18 mouse cellular contexts compared by ENCODE assay signal in genomic region chr13:41519792-41520191, GRCm38 (mm10).
"Had no signal": no experiment of that assay in that cellular context is flagged by ENCODE, and none has a peak within 500 bp of the region (broad histone marks: within the 10 kb centered on the region; RNA-seq: fewer than 3 reads in every experiment).

No protein-coding gene starts in this region.

- H3K36me3 ChIP-seq: liver, embryonic 12.5 days; lung, embryonic 15.5 days; midbrain, embryonic 10.5 days; midbrain, embryonic 12.5 days; neural tube, embryonic 13.5 days; neural tube, embryonic 15.5 days had no signal

- H3K4me2 ChIP-seq: liver, embryonic 12.5 days; lung, embryonic 15.5 days; midbrain, embryonic 12.5 days; neural tube, embryonic 13.5 days; neural tube, embryonic 15.5 days had no signal

- ATAC-seq: liver, embryonic 12.5 days; midbrain, embryonic 16.5 days had no signal

- H3K9me3 ChIP-seq: liver, embryonic 12.5 days; lung, embryonic 15.5 days; midbrain, embryonic 10.5 days; midbrain, embryonic 12.5 days; neural tube, embryonic 13.5 days; neural tube, embryonic 15.5 days had no signal

- H3K4me1 ChIP-seq: liver, embryonic 12.5 days; midbrain, embryonic 10.5 days; midbrain, embryonic 12.5 days; neural tube, embryonic 15.5 days had no signal

- H3K27ac ChIP-seq: liver, embryonic 12.5 days; liver, embryonic 14.5 days; lung, embryonic 15.5 days; midbrain, embryonic 10.5 days; midbrain, embryonic 12.5 days; neural tube, embryonic 13.5 days; neural tube, embryonic 15.5 days had no signal

- H3K27me3 ChIP-seq: liver, embryonic 12.5 days; lung, embryonic 15.5 days; midbrain, embryonic 12.5 days; neural tube, embryonic 13.5 days; neural tube, embryonic 15.5 days had no signal

- H3K9ac ChIP-seq: liver, embryonic 12.5 days; liver, embryonic 14.5 days; lung, embryonic 15.5 days; midbrain, embryonic 12.5 days; neural tube, embryonic 13.5 days; neural tube, embryonic 15.5 days had no signal

- H3K4me3 ChIP-seq: liver, embryonic 12.5 days; lung, embryonic 15.5 days; midbrain, embryonic 10.5 days; midbrain, embryonic 12.5 days; myocyte; neural tube, embryonic 13.5 days; neural tube, embryonic 15.5 days had no signal

- DNase-seq: midbrain, embryonic 14.5 days; retina, postnatal 1 day; right cerebral cortex, adult 18-20 months; right cerebral cortex, postnatal 25 days; right cerebral cortex, postnatal 4 days; spleen, adult 18-20 months; thymus, adult 2 months; thymus, postnatal 25 days; thymus, postnatal 4 days had no signal
